Mouse (Mus musculus): ENCODE measurements around the gene Med16. TPM values are rescaled to one million over a fixed set of nuclear protein-coding genes. Genes with fewer than 3 reads are reported as not detected.
A peak's percentile ranks its signal among the peaks of the same experiment; 100 is the strongest.

Gene Med16
- polyA plus RNA-seq, 1 experiment from 2014 or later: 49.0 TPM

DNA sequence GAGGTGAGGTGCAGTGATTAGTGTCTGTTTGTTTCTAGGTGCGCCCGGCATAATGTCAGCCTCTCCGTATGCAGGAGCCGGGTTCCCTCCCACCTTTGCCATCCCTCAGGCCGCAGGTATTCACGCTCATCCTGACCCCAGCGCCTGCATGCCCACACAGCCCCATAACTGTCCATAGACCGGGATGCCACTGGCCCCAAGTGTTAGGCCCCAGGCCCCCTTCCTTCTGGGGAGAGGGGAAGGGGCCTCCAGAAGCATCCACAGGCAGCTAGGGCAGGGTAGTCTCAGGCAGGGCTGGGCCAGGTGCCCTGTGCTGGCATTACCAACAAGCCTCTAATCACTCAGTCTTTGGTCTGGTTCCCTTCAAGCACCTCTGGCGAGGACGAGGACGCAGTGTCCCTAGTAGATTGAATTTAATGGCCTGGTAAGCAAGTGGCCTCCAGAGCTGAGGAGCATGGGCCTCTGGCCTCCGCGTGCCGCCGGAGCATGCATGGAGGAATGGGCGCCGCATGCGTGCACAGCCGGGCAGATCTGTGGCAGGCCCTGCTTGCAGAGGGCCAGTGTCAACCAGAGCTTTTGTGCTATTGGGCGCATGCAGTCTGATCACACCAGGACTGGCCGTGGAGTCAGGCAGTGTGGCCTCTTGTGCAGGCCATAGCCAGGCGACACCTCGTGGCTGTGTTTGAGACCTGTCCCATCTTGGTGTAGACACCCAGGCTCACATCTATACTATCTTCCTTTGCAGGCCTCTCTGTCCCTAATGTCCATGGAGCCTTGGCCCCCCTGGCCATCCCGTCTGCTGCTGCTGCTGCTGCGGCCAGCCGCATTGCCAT is 48.4 kb downstream of the Med16 start:
- Histone ChIP-seq H3K9me3 (no peaks in the 10 kb centered on the region), H3K4me3 (no peak overlapping the region), H3K4me2 (no peak overlapping the region), H3K4me1 (replicated peaks) (peaks cover 79% of the 10 kb centered on the region), H3K9ac (no peak overlapping the region; the same call in 1 of the 2 replicates), H3K36me3 (peaks cover 83% of the 10 kb centered on the region), H3K27me3 (no peaks in the 10 kb centered on the region), H3K27ac (replicated peaks) (peak overlapping the region; percentile 14; the same call in 1 of the 2 replicates)
- ATAC-seq (ENCODE audit: low read depth): no peak
- WGBS: 95% methylated on average over 26 of the region's 26 CpGs

DNA sequence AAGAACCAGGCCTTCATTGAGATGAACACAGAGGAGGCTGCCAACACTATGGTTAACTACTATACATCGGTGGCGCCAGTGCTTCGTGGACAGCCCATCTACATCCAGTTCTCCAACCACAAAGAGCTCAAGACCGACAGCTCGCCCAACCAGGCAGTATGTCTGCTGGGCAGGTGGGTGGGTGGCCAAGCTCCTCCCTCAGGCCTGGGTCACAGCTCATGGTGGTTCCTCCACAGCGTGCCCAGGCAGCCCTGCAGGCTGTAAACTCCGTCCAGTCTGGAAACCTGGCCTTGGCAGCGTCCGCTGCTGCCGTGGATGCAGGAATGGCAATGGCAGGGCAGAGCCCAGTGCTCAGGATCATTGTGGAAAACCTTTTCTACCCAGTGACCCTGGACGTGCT is 49.6 kb downstream of the Med16 start:
- Histone ChIP-seq H3K9me3 (no peaks in the 10 kb centered on the region), H3K4me3 (no peak overlapping the region), H3K4me2 (peak overlapping the region; percentile 98; the same call in 1 of the 2 replicates), H3K27me3 (no peaks in the 10 kb centered on the region), H3K27ac (replicated peaks) (0 out of 2 replicates have a peak overlapping the region, but pooled peaks have one; percentile 29), H3K4me1 (replicated peaks) (peaks cover 69% of the 10 kb centered on the region), H3K9ac (no peak overlapping the region), H3K36me3 (peaks cover 71% of the 10 kb centered on the region)
- no peak for ATAC-seq (ENCODE audit: low read depth)
- WGBS: 90% methylated on average over 11 of the region's 11 CpGs

DNA sequence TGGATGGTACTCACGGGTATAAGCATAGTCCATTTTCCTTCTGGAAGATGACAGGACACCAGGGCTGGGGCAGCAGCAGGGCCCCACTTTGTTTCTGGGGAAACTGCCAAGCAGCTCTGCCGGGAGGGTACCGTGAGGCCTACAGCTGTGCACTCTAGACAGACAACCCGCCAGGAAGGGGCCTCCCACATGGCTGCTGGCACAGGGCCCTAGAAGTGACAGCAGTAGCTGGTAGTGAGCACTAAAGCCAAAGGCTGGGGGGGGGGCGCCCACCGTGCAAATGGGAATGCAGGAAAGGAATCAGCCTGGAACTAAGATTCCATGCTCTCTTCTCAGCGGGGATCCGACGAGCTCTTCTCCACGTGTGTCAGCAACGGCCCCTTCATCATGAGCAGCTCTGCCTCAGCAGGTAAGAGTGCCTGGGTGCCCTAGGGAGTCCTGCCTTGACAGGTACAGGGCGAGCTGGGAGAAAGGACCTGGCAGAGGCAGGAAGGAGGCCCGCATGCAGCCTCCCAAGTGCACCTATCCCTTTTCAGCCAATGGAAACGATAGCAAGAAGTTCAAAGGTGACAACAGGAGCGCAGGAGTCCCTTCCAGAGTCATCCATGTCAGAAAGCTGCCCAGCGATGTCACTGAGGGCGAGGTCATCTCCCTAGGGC is 50.2 kb downstream of the Med16 start:
- Histone ChIP-seq H3K27ac (replicated peaks) (peak overlapping the region; percentile 100), H3K27me3 (no peaks in the 10 kb centered on the region), H3K4me2 (peak overlapping the region; percentile 98), H3K9ac (peak overlapping the region; percentile 98), H3K9me3 (no peaks in the 10 kb centered on the region), H3K4me3 (peak overlapping the region; percentile 70), H3K36me3 (peaks cover 66% of the 10 kb centered on the region), H3K4me1 (replicated peaks) (peaks cover 69% of the 10 kb centered on the region)
- ATAC-seq (ENCODE audit: low read depth): no peak
- WGBS: 51% methylated on average over 17 of the region's 17 CpGs

DNA sequence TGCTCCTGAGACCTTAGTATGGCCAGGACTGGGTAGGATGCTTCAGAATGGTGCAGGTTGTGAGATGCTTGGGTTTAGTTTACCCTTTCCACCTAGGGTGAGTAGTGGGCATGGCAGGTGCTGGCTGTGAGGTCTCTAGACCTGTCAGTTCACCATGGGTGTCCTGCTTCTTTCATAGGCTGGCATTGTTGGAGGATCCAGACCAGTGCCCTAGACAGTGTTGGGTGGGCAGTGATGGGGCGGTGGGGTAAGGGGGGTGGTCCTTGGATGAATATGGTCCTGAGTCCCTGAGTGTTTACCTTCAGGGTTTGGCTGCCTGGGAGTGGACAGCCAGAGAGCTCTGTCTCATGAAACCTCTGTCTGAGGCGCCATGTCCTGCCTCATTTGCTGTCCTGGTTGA is 50.8 kb downstream of the Med16 start:
- WGBS: 90% methylated on average over 2 of the region's 2 CpGs
- Histone ChIP-seq H3K4me3 (peak overlapping the region; percentile 70), H3K4me2 (peak overlapping the region; percentile 98), H3K36me3 (peaks cover 60% of the 10 kb centered on the region), H3K4me1 (replicated peaks) (peaks cover 72% of the 10 kb centered on the region), H3K27me3 (no peaks in the 10 kb centered on the region), H3K9ac (peak overlapping the region; percentile 98), H3K9me3 (no peaks in the 10 kb centered on the region), H3K27ac (replicated peaks) (peak overlapping the region; percentile 100)
- no peak for ATAC-seq (ENCODE audit: low read depth)

DNA sequence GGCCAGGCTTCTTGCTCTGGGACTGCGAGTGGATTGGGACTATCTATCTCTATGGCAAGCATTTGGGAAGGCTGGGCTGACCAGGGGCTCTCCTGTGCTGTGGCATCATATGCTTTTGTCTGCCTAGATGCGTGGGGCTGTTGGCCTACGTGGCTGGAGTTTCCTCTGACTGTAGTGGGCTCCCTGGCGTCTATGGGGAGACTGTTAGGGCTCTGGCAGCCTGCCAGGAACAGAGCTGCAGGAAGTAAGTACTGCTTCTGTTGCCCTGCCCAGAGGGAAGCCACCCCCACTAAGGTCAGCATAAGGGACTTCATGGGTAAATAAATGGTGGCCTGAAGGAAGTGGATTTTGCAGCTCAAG is 51.3 kb downstream of the Med16 start:
- Histone ChIP-seq H3K4me1 (replicated peaks) (peaks cover 72% of the 10 kb centered on the region), H3K27me3 (no peaks in the 10 kb centered on the region), H3K4me2 (peak overlapping the region; percentile 98), H3K4me3 (peak overlapping the region; percentile 70), H3K9me3 (no peaks in the 10 kb centered on the region), H3K9ac (peak overlapping the region; percentile 98), H3K36me3 (peaks cover 55% of the 10 kb centered on the region), H3K27ac (replicated peaks) (peak overlapping the region; percentile 100)
- no peak for ATAC-seq (ENCODE audit: low read depth)
- WGBS: 31% methylated on average over 4 of the region's 4 CpGs

DNA sequence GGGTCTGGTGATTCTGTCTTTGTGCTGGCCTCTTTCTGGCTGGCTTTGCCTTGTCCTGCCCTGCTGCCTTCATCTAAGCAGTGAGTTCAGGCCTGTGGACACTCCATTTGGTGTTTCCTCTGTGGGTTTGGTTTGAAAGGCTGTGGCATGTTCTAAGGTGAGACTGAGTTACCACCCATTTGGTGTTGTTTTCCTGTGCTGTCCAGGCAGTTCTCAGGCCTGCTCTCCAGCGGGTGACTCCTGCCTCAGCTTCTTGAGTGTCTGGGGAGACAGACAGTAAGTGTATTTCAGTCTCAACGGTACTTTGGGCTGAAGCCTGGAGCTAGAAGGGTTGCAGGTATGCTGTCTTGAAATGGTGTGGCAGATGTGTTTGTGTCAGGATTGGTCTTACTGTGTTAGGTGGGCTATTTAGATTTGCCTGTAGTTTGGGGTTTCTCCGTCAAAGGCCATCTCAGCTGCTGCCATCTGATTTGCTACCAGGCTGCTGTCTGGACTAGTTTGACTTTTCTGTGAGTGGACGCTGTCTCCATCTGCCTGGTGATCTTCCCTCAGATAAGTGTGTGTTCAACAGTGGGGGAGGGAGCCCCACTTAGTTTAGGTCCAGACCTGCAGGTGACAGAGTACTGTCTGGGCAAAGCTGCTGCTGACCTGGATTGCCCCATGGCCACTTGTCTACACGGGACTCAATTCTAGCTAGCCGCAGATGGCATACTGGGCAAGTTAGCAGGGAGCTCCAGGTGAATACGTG is 51.8 kb downstream of the Med16 start:
- peak overlapping the region; percentile 70 for H3K4me3 ChIP-seq
- peak overlapping the region; percentile 100 for H3K27ac ChIP-seq (replicated peaks)
- 55% methylated on average over 7 of the region's 7 CpGs for WGBS
- H3K4me2 ChIP-seq: peak overlapping the region; percentile 98
- H3K9ac ChIP-seq: peak overlapping the region; percentile 98
- no peak for ATAC-seq (ENCODE audit: low read depth)
- H3K9me3 ChIP-seq: no peaks in the 10 kb centered on the region
- peaks cover 73% of the 10 kb centered on the region for H3K4me1 ChIP-seq (replicated peaks)
- peaks cover 50% of the 10 kb centered on the region for H3K36me3 ChIP-seq
- no peaks in the 10 kb centered on the region for H3K27me3 ChIP-seq

DNA sequence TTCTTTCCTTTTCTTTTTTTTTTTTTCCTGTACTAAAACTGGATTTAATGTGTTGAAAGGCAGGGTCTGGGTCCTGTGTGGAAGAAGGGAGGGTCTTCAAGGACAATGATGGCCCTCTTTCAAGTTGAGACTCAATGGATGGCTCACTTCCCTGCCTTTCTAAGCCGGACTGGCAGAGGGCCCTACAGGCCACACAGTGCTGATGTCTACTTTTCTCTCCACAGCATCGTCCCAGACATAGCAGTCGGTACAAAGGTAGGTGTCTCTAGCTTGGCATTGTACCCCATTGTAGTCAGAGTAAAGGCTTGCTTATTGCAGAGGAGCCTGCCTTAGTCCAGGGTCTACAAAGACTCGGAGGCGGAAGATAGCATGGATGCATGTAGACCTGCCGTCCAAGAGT is 52.4 kb downstream of the Med16 start:
- H3K9ac ChIP-seq: peak overlapping the region; percentile 98
- H3K36me3 ChIP-seq: peaks cover 44% of the 10 kb centered on the region
- H3K9me3 ChIP-seq: no peaks in the 10 kb centered on the region
- H3K27me3 ChIP-seq: no peaks in the 10 kb centered on the region
- no peak for ATAC-seq (ENCODE audit: low read depth)
- WGBS: 51% methylated on average over 6 of the region's 6 CpGs
- peak overlapping the region; percentile 70 for H3K4me3 ChIP-seq
- peak overlapping the region; percentile 100 for H3K27ac ChIP-seq (replicated peaks)
- peak overlapping the region; percentile 98 for H3K4me2 ChIP-seq
- H3K4me1 ChIP-seq (replicated peaks): peaks cover 77% of the 10 kb centered on the region

DNA sequence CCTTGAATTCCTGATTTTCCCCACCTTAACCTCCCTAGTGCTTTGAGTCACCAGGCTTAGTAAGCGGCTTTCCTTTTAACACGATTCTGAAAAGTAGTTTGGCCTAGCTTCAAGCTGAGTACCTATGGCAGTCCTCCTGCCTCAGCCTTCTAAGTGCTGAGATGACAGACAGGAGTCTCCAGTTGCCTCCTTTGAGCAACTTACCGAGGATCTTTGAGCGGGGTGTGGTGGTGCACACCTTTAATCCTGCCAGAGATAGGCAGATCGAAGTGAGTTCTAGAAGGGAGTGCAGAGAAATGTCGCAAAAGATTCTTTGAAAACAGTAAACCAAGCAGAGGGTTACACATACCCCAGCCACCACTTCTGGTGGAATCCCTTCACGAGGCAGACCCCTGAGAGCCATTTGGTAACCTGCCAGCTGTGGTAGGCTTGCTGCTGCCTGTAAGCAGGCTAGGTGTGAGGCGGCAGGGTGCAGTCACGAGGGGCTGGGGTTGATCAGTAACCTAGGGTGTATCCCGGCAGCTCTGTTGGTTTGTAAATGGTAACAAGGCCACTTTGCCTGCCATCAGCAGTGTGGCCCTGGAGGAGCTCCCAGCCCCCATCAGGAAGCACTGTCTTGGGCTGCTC is 53.1 kb downstream of the Med16 start:
- H3K36me3 ChIP-seq: peaks cover 38% of the 10 kb centered on the region
- H3K27me3 ChIP-seq: no peaks in the 10 kb centered on the region
- peak overlapping the region; percentile 70 for H3K4me3 ChIP-seq
- peaks cover 75% of the 10 kb centered on the region for H3K4me1 ChIP-seq (replicated peaks)
- H3K9me3 ChIP-seq: no peaks in the 10 kb centered on the region
- WGBS: 5% methylated on average over 10 of the region's 10 CpGs
- peak overlapping the region; percentile 100 for H3K27ac ChIP-seq (replicated peaks)
- H3K9ac ChIP-seq: peak overlapping the region; percentile 98
- no peak for ATAC-seq (ENCODE audit: low read depth)
- peak overlapping the region; percentile 98 for H3K4me2 ChIP-seq

DNA sequence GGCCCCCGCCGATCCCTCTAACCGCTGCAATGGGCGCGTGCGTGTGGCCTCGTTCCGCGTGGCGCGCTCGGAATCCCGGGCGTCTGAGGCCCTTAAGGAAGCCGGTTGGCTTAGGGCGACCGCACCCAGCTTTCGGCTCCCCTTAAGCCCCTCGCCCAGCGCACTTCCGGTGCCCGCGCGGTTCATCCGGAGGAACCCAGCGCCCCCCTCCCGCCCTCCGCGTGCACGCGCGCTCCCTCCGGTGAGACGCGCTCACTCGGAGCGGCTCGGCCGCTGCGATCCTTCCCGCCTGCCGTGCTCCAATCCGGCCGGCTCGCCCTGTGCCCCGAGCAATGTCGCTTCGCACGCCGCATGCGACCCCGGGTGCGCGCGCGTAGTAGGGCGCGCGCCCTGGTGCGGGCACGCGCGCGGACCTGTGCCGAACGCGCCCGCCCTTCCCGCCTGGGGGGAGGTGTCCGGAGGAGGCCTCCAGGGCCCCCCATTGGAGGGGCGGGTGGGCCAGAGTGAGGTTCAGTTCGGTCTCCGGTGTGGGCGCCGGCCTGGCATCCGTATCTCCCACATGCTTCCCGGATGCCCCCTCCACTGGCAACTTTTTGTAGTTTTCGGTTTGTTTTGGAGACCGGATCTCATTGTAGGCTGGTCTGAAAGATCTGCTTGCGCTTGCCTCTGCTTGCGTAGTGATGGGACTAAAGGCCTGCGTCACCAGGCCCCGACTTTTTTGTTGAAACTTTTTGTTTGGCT is 53.8 kb downstream of the Med16 start:
- Histone ChIP-seq H3K27me3 (no peaks in the 10 kb centered on the region), H3K36me3 (peaks cover 31% of the 10 kb centered on the region), H3K4me2 (peak overlapping the region; percentile 98), H3K4me3 (peak overlapping the region; percentile 70), H3K4me1 (replicated peaks) (peaks cover 71% of the 10 kb centered on the region), H3K27ac (replicated peaks) (peak overlapping the region; percentile 100), H3K9ac (peak overlapping the region; percentile 98), H3K9me3 (no peaks in the 10 kb centered on the region)
- under 1% methylated on average over 83 of the region's 83 CpGs for WGBS
- ATAC-seq (ENCODE audit: low read depth): peak; percentile 54

DNA sequence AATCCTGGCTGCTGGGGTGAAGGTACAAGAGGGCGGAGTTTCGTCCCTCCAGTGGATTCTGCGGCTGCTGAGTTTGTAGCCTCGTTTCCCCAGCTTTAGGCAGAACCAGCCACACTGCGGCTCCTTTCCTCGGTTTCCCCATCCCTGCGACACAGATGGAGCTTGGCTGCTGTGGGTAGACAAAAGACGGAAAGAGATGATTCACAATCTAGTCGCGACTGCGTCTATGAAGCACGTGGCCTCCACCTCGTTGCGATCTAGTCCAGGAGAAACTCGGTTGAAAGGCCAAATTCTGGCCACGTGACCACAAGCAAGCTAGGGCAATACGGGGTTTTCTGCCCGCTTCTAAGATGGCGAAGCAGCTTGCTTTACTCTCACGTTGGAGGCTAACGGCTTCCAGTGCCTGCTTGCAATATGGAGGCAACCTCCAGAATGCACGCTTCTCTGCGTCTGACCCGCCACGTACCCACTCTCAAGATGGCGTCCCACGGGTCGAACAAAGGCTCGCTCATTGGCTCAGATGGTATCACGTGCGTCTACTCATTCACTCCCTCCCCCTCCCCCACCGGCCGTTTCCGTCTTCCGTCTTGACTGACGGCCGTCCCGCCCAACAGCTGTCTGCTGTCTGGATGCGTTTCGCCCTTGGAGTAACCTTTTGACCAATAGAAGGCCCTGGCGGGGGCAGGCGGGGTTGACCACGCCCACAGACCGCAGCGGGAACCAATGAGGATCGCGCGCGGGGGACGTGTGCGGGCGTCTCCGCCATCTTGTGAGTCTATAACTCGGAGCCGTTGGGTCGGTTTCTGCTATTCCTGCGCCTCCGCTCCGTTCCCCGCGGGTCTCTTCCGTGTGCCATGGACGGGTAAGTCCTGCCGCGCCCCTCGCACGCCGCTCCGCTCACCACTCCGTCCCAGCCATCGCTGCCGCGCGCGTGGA is 54.6 kb downstream of the Med16 start, which contains the start of gene Ptbp1:
TSS of gene Ptbp1 (plus strand) at position 568 of the 936 bp plus-strand sequence.
- H3K4me2 ChIP-seq: peak within 1 kb of the TSS; percentile 98
- WGBS: under 1% methylated on average over 75 of the region's 75 CpGs
- H3K27ac ChIP-seq (replicated peaks): peak within 1 kb of the TSS; percentile 100
- no peaks in the 10 kb centered on the region for H3K27me3 ChIP-seq
- peak; percentile 93 for ATAC-seq (ENCODE audit: low read depth)
- H3K9ac ChIP-seq: peak within 1 kb of the TSS; percentile 98
- H3K4me1 ChIP-seq (replicated peaks): peaks cover 63% of the 10 kb centered on the region
- H3K4me3 ChIP-seq: peak within 1 kb of the TSS; percentile 70
- H3K36me3 ChIP-seq: peaks cover 22% of the 10 kb centered on the region
- no peaks in the 10 kb centered on the region for H3K9me3 ChIP-seq

Measured in neural tube, embryonic 13.5 days (tissue).